Mouse (Mus musculus): ENCODE results near the gene Stard10. TPM values are rescaled to one million over a fixed set of nuclear protein-coding genes. Genes with fewer than 3 reads are reported as not detected.

Gene Stard10
- 6.1 and 6.2 TPM in 2 replicates for polyA plus RNA-seq (2015; fragmentation: Nextera tagmentation; extraction: Ambion mirVana)

DNA sequence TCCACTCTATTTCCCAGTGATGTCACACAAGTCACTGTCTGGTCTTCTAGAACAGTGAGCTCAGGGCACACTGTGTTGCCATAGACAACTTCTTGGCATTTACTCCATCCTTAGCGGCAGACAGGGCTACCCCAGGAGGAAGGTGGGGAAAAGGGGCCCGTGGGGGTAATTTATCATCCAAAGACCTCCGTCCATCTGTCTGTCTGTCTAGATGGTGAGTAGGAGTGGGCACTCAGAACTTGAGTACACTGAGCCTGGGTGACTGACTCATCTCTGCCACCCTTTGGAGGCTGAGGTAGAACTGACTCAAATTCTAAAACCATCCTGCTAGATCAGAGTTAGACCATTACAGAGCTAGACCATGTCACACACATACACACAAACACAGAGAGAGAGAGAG lies at the start of gene Stard10:
Gene Stard10, plus strand, starts transcription at position 73 of the 400 bp plus-strand sequence.
- Histone ChIP-seq H3K4me3 (replicated peaks; ENCODE audit: low read length) (no peak within 1 kb of the TSS), H3K4me2 (ENCODE audit: low read length) (no peak within 1 kb of the TSS), H3K9ac (replicated peaks; ENCODE audit: low read depth, low read length) (no peak within 1 kb of the TSS), H3K36me3 (ENCODE audit: control insufficient read depth, insufficient read depth) (no peaks in the 10 kb centered on the region), H3K9me3 (ENCODE audit: control insufficient read depth, low read length) (no peaks in the 10 kb centered on the region), H3K4me1 (replicated peaks; ENCODE audit: control insufficient read depth, insufficient read depth, low read length) (peaks cover 12% of the 10 kb centered on the region), H3K27ac (ENCODE audit: low read length) (no peak within 1 kb of the TSS), H3K27me3 (replicated peaks; ENCODE audit: control insufficient read depth, insufficient read depth, low read length) (no peaks in the 10 kb centered on the region; the same call in 1 of the 2 replicates)
- no peak for ATAC-seq
- WGBS = 91% methylated on average over 3 of the region's 3 CpGs

DNA sequence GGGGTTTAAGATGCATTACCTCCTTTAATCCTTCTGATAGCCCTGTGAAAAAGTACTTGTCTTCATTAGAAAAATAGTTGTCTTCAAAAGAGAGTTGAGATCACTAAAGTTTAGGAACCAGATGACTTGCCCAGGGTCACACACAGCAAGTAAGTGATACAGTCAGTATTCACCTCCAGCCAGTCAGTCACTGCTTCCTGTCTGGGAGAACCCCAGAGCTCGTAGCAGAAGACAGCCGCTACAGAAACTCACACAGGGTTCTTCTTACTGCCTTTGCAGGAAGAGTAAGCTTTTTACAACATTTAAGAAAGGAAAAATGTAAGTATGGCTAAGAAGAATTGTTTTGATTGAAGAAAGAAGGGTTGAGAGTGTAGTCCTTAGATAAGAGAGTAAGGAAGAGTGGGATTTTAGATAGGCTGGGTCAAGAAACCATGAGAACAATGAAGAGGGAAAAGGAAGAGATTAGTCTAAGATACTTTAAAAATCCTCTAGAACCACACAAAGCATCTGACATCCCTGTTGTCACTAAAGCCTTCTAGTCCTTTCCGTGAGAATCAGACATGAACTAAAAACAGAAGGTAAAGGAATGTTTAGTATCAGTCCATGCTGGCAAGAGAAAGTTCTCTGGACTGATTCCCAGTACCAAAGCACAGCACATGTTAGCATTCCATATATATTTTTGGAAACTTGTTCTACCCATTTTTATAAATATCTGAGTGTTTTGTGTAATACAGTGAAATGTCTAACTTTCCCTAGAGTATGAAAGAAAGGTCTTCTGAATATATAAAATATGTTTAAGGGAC lies 49.2 kb upstream of the Stard10 start:
- Histone ChIP-seq H3K4me1 (replicated peaks; ENCODE audit: control insufficient read depth, insufficient read depth, low read length) (no peaks in the 10 kb centered on the region), H3K4me3 (replicated peaks; ENCODE audit: low read length) (no peak overlapping the region), H3K27me3 (replicated peaks; ENCODE audit: control insufficient read depth, insufficient read depth, low read length) (no peaks in the 10 kb centered on the region), H3K9me3 (ENCODE audit: control insufficient read depth, low read length) (no peaks in the 10 kb centered on the region), H3K27ac (ENCODE audit: low read length) (no peak overlapping the region), H3K36me3 (ENCODE audit: control insufficient read depth, insufficient read depth) (peaks cover 2% of the 10 kb centered on the region; the same call in 1 of the 2 replicates), H3K4me2 (ENCODE audit: low read length) (no peak overlapping the region), H3K9ac (replicated peaks; ENCODE audit: low read depth, low read length) (no peak overlapping the region)
- WGBS = 77% methylated on average over 3 of the region's 3 CpGs
- ATAC-seq = no peak

DNA sequence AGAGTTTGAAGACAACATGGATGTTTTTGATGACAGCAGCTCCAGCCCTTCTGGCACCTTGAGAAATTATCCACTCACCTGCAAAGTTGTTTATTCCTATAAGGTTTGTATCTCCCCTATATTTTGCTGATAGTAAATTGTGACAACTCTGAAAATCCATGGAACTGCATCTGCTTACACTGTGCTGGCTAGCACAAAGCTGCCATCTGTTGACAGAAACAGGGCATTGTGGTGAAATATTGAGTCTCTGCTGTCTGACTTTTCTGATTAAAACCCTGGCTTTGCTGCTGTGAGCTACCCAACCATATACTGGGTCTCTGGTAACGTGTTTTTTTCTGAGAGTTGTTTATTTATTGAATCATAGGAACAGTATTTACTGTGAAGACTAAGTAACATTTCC lies 45.3 kb upstream of the Stard10 start:
- no peak overlapping the region for H3K4me2 ChIP-seq (ENCODE audit: low read length)
- no peak overlapping the region for H3K27ac ChIP-seq (ENCODE audit: low read length)
- no peaks in the 10 kb centered on the region for H3K9me3 ChIP-seq (ENCODE audit: control insufficient read depth, low read length)
- WGBS = 86% methylated on average over 1 of the region's 1 CpGs
- ATAC-seq = no peak
- no peak overlapping the region for H3K9ac ChIP-seq (replicated peaks; ENCODE audit: low read depth, low read length)
- H3K36me3 ChIP-seq (ENCODE audit: control insufficient read depth, insufficient read depth) = peaks cover 12% of the 10 kb centered on the region
- H3K4me3 ChIP-seq (replicated peaks; ENCODE audit: low read length) = no peak overlapping the region
- no peaks in the 10 kb centered on the region for H3K4me1 ChIP-seq (replicated peaks; ENCODE audit: control insufficient read depth, insufficient read depth, low read length)
- no peaks in the 10 kb centered on the region for H3K27me3 ChIP-seq (replicated peaks; ENCODE audit: control insufficient read depth, insufficient read depth, low read length)

DNA sequence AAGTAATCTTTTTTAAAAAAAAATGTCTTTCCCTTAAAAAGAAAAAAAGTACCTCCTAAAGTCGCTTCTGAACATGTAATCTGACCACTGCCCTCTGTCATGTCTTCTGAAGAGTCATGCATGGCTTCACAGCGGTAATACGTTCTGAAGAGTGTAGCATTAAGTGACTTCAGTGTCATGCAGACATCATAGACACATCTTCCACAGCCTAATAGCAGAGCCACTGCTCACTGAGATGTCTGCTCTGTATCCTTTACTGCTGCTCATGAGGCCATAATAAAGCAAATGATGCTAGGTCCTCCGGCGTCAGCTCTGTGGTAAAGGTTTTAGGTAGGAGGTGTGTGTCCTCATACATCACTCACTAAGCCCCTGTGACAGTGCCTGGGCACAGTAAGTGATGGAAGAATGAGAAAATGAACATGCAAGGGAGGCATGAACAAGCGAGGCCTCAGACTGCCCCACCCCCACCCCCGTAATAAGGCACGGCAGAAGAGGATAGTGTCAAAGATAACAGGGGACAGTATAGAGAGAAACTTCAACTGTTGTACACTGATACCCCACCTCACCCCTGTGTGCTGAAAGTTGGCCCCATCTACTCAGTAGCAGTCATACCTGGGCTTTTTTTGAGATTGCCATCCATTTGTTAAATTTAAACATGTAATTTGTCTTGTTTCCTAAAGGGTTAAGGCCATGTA lies 44.3 kb upstream of the Stard10 start:
- no peaks in the 10 kb centered on the region for H3K9me3 ChIP-seq (ENCODE audit: control insufficient read depth, low read length)
- H3K27ac ChIP-seq (ENCODE audit: low read length) = no peak overlapping the region
- no peak for ATAC-seq
- H3K4me2 ChIP-seq (ENCODE audit: low read length) = no peak overlapping the region
- H3K4me1 ChIP-seq (replicated peaks; ENCODE audit: control insufficient read depth, insufficient read depth, low read length) = no peaks in the 10 kb centered on the region
- WGBS = 96% methylated on average over 8 of the region's 8 CpGs
- no peaks in the 10 kb centered on the region for H3K27me3 ChIP-seq (replicated peaks; ENCODE audit: control insufficient read depth, insufficient read depth, low read length)
- peaks cover 21% of the 10 kb centered on the region for H3K36me3 ChIP-seq (ENCODE audit: control insufficient read depth, insufficient read depth)
- no peak overlapping the region for H3K4me3 ChIP-seq (replicated peaks; ENCODE audit: low read length)
- no peak overlapping the region for H3K9ac ChIP-seq (replicated peaks; ENCODE audit: low read depth, low read length)

DNA sequence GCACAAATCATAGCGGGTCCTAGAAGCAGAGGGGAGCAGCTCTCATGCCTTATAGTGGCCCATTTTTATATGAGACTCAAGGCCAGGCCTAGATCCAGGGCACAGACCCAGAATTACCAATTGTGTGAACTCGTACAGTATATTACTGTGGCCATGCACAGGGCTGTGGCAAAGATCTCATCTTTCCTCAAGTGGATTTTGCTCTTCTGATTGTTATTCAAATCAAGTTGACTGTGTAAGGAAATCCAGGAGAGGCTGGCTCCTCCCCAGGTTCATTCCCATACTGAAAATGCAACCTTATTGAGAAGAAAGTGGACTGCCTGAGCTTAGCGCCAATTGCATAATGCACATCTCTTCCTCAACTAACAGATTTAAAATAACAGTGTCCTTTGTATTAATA lies 34.2 kb upstream of the Stard10 start:
- WGBS = 77% methylated on average over 3 of the region's 3 CpGs
- no peak overlapping the region for H3K4me2 ChIP-seq (ENCODE audit: low read length)
- H3K27me3 ChIP-seq (replicated peaks; ENCODE audit: control insufficient read depth, insufficient read depth, low read length) = no peaks in the 10 kb centered on the region
- H3K36me3 ChIP-seq (ENCODE audit: control insufficient read depth, insufficient read depth) = peaks cover 34% of the 10 kb centered on the region
- no peaks in the 10 kb centered on the region for H3K4me1 ChIP-seq (replicated peaks; ENCODE audit: control insufficient read depth, insufficient read depth, low read length)
- no peak overlapping the region for H3K9ac ChIP-seq (replicated peaks; ENCODE audit: low read depth, low read length)
- no peaks in the 10 kb centered on the region for H3K9me3 ChIP-seq (ENCODE audit: control insufficient read depth, low read length)
- no peak overlapping the region for H3K4me3 ChIP-seq (replicated peaks; ENCODE audit: low read length)
- no peak overlapping the region for H3K27ac ChIP-seq (ENCODE audit: low read length)
- no peak for ATAC-seq

DNA sequence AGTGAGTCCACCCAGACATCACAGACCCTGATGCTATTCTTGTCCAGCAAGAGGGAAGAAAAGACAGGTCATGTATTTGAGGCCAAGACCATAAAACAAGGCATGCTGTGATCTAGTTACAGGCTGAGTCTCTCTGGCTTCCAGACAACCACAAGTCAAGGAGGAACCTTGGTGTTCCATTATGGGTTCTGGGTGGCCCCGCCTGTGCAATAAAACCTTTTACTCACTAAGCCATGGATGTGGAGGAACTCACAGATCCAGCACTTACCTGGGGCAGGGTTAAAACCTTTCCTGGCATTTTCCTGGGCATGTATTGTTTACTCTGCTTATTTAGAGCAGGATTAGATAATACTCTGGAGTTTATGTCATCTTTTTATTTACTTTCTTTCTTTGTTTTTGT lies 32.4 kb upstream of the Stard10 start:
- no peak for ATAC-seq
- no peak overlapping the region for H3K4me3 ChIP-seq (replicated peaks; ENCODE audit: low read length)
- H3K27ac ChIP-seq (ENCODE audit: low read length) = no peak overlapping the region
- H3K9me3 ChIP-seq (ENCODE audit: control insufficient read depth, low read length) = no peaks in the 10 kb centered on the region
- peaks cover 24% of the 10 kb centered on the region for H3K36me3 ChIP-seq (ENCODE audit: control insufficient read depth, insufficient read depth)
- no peak overlapping the region for H3K4me2 ChIP-seq (ENCODE audit: low read length)
- H3K9ac ChIP-seq (replicated peaks; ENCODE audit: low read depth, low read length) = no peak overlapping the region
- no peaks in the 10 kb centered on the region for H3K27me3 ChIP-seq (replicated peaks; ENCODE audit: control insufficient read depth, insufficient read depth, low read length)
- 100% methylated on average over 1 of the region's 1 CpGs for WGBS
- no peaks in the 10 kb centered on the region for H3K4me1 ChIP-seq (replicated peaks; ENCODE audit: control insufficient read depth, insufficient read depth, low read length)

DNA sequence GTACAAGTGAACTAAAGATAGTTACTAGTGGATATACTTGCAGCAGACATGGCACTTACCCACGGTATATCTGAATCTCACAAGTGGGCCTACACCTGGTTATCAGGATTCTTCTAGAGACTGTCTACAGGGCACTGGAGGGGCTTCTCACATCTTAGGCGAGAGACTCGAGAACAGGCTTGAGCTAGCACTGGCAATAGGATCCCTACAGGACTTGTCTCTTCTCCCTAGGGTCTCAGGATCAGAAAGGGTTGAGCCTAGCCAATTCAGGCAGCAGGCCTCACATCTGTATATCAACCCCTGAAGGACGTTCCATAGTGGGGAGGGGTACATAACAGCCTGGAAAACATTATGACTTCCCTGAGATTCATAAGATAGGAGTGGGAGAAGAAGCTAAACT lies 30.0 kb upstream of the Stard10 start:
- 84% methylated on average over 4 of the region's 4 CpGs for WGBS

DNA sequence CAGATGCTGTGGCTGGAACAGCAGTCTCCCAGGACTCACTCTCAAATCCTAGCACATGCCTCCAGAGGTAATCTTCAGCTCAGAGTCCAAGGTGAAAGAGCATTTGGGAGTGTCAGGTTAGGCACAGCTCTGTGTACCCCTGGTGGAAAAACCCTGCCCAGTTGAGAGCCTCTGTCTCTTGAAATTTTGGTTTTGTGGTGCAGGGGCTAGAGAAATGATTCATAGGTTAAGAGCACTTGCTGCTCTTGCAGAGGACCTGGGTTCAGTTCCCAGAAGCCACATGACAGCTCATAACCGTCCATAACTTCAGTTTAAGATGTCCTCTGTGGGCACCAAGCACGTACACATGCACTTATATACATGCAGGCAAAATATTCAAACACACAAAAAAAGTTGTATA lies 29.1 kb upstream of the Stard10 start:
- WGBS = 90% methylated on average over 2 of the region's 2 CpGs
- Histone ChIP-seq H3K9ac (replicated peaks; ENCODE audit: low read depth, low read length) (no peak overlapping the region), H3K36me3 (ENCODE audit: control insufficient read depth, insufficient read depth) (peaks cover 11% of the 10 kb centered on the region), H3K9me3 (ENCODE audit: control insufficient read depth, low read length) (no peaks in the 10 kb centered on the region), H3K4me2 (ENCODE audit: low read length) (no peak overlapping the region), H3K4me1 (replicated peaks; ENCODE audit: control insufficient read depth, insufficient read depth, low read length) (no peaks in the 10 kb centered on the region), H3K27me3 (replicated peaks; ENCODE audit: control insufficient read depth, insufficient read depth, low read length) (no peaks in the 10 kb centered on the region), H3K27ac (ENCODE audit: low read length) (no peak overlapping the region), H3K4me3 (replicated peaks; ENCODE audit: low read length) (no peak overlapping the region)
- no peak for ATAC-seq

More for the DNA sequence above, 30.0 kb upstream of the Stard10 start:
- Histone ChIP-seq H3K27ac (ENCODE audit: low read length) (no peak overlapping the region), H3K9ac (replicated peaks; ENCODE audit: low read depth, low read length) (no peak overlapping the region), H3K27me3 (replicated peaks; ENCODE audit: control insufficient read depth, insufficient read depth, low read length) (no peaks in the 10 kb centered on the region), H3K36me3 (ENCODE audit: control insufficient read depth, insufficient read depth) (peaks cover 19% of the 10 kb centered on the region), H3K4me2 (ENCODE audit: low read length) (no peak overlapping the region), H3K9me3 (ENCODE audit: control insufficient read depth, low read length) (no peaks in the 10 kb centered on the region), H3K4me3 (replicated peaks; ENCODE audit: low read length) (no peak overlapping the region), H3K4me1 (replicated peaks; ENCODE audit: control insufficient read depth, insufficient read depth, low read length) (no peaks in the 10 kb centered on the region)
- ATAC-seq = no peak

DNA sequence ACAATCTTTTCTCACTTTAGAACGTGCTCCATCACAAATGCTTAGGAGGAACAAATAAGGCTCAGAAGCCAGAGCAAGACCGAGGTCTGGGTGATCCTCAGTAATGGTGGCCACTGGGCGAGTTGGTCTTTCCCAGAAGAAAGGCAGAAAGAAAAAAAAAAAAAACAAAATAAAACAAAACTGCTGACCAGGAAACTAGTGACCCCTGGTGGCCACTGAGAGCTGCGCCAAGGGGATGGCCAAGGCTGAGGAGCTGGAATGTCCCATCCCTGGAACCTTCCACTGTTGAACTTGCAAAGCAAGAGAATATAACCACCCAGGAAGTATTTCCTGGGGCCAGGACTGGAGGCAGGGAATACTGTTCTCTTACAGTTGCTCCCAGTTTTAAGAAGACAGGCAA lies 28.4 kb upstream of the Stard10 start:
- Histone ChIP-seq H3K4me2 (ENCODE audit: low read length) (no peak overlapping the region), H3K9ac (replicated peaks; ENCODE audit: low read depth, low read length) (no peak overlapping the region), H3K4me3 (replicated peaks; ENCODE audit: low read length) (no peak overlapping the region), H3K27me3 (replicated peaks; ENCODE audit: control insufficient read depth, insufficient read depth, low read length) (no peaks in the 10 kb centered on the region), H3K36me3 (ENCODE audit: control insufficient read depth, insufficient read depth) (peaks cover 10% of the 10 kb centered on the region), H3K9me3 (ENCODE audit: control insufficient read depth, low read length) (no peaks in the 10 kb centered on the region), H3K4me1 (replicated peaks; ENCODE audit: control insufficient read depth, insufficient read depth, low read length) (no peaks in the 10 kb centered on the region), H3K27ac (ENCODE audit: low read length) (no peak overlapping the region)
- ATAC-seq = no peak
- 34% methylated on average over 4 of the region's 4 CpGs for WGBS

Measured in forebrain, embryonic 16.5 days (tissue).